Mouse (Mus musculus) embryonic fibroblast, embryonic 13.5 days (primary cell): ENCODE measurements at regions not wholly inside any gene's neighbourhood (a gene's known extent, or its start where the extent isn't known, plus 50 kb on each side); places are given as distances from the start of the nearest gene placed in this dataset.

Experiments
- CTCF ChIP-seq: IDR thresholded peaks from 2 replicates; pipeline ENCODE4 v1.5.1; 2011; ENCODE audit warnings: mild to moderate bottlenecking, control low read depth, low read length, moderate library complexity, borderline replicate concordance; ENCODE audit not compliant: insufficient read depth
- POLR2A ChIP-seq: IDR thresholded peaks from 2 replicates; pipeline ENCODE4 v1.6.1; 2011; ENCODE audit warnings: low read depth, mild to moderate bottlenecking, control low read depth, low read length, moderate library complexity

DNA sequence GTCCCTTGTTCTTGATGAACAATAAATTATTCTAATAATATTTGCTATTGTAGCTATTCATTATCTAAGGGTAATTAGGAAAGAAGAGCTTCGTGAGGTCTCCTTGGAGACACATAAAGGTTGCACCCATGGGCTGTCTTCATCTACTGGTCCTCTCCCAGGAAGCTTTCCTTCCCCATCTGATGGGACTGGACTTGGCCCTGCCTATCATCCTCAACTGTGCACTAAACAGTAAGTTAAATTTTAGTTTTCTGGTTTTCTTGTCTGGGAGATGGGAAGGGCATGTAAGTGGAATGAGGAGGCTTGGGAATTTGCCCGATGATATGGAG, 554.5 kb downstream of the Gm9195 start:
- no peak for TF ChIP-seq CTCF
- no peak for TF ChIP-seq POLR2A
